Mouse (Mus musculus) lung, adult 2 months (tissue): ENCODE data around the gene Gm45799.

Experiments
- CTCF ChIP-seq: fragments of 200-500 bp; IDR thresholded peaks from 2 replicates; pipeline ENCODE4 v1.5.1; 2011; ENCODE audit warnings: mild to moderate bottlenecking, low read length, control low read depth; ENCODE audit not compliant: insufficient read depth
- POLR2A ChIP-seq: fragments of 200-500 bp; IDR thresholded peaks from 2 replicates; pipeline ENCODE4 v1.6.1; 2011; ENCODE audit warnings: low read depth, mild to moderate bottlenecking, control low read depth, low read length, borderline replicate concordance; ENCODE audit errors: extremely low read depth

- TF ChIP-seq CTCF (no peak), POLR2A (no peak)
These were observed 18.6 kb upstream of the Gm45799 start for GRCm38 (mm10) chr7:105621646-105622292.
